Mouse (Mus musculus) forebrain, embryonic 10.5 days (tissue): ENCODE results near the gene Gm38100. TPM values are rescaled to one million over a fixed set of nuclear protein-coding genes. Genes with fewer than 3 reads are reported as not detected.

ENCODE experiments used
- DNase-seq: peaks from one replicate; pipeline ENCODE4 v3.0.0-alpha.2; 2017; ENCODE audit warnings: low spot score; ENCODE audit errors: extremely low spot score
- H3K27ac ChIP-seq: fragments of 300-500 bp; sonication (generic); 2 replicates; pipeline ENCODE4 v1.5.1; 2016; ENCODE audit warnings: mild to moderate bottlenecking
- H3K27me3 ChIP-seq: fragments of 300-500 bp; sonication (generic); 2 replicates; pipeline ENCODE4 v1.6.1; 2016; ENCODE audit warnings: mild to moderate bottlenecking; ENCODE audit not compliant: poor library complexity, severe bottlenecking
- H3K36me3 ChIP-seq: fragments of 300-500 bp; sonication (generic); replicated peaks from 2 replicates; pipeline ENCODE4 v1.6.1; 2016; ENCODE audit warnings: mild to moderate bottlenecking, moderate library complexity
- H3K4me1 ChIP-seq: fragments of 300-500 bp; sonication (generic); 2 replicates; pipeline ENCODE4 v1.6.1; 2016
- H3K4me3 ChIP-seq: fragments of 300-500 bp; sonication (generic); 2 replicates; pipeline ENCODE4 v1.5.1; 2016; ENCODE audit warnings: mild to moderate bottlenecking, moderate library complexity
- H3K9me3 ChIP-seq: fragments of 300-500 bp; sonication (generic); 2 replicates; pipeline ENCODE4 v1.6.1; 2016; ENCODE audit warnings: mild to moderate bottlenecking, moderate library complexity
- WGBS: fragments of 180-500 bp; shearing (Covaris S2); methylation state at CpG from one replicate; pipeline ENCODE4 v1.1.7; 2016; 5-methylcytosine and 5-hydroxymethylcytosine counted together
- polyA plus RNA-seq: library from polyadenylated mRNA; unstranded; fragments of >200 nt; fragmentation: Nextera tagmentation; extraction: Ambion mirVana; gene quantifications from 2 replicates; pipeline ENCODE4 v1.2.1, GENCODE M21; 2016

The Gm38100 gene
- polyA plus RNA-seq, 1 experiment from 2014 or later, result 0.25 TPM

DNA sequence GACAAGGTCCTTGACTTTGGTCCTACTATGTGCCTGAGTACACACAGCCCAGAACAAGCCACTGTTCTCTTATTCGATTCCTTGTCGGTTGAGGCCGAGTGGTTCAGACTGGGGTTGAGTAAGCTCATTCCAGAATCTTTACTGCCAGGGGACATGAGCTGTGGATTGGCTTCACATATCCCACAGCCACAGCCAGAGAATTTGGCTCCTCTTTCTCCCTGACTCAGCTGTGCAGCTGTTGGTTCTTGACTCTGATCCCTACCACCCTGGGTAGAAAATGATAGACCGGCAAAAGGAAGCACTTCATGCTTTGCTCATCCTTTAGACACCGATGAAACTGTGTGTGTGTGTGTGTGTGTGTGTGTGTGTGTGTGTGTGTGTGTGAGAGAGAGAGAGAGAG lies 11.3 kb downstream of the Gm38100 start:
- 90% methylated on average over 5 of the region's 5 CpGs for WGBS
- DNase-seq, result no peak
- Histone ChIP-seq H3K4me1 (no peaks in the 10 kb centered on the region), H3K27ac (no peak overlapping the region), H3K36me3 (no peaks in the 10 kb centered on the region), H3K27me3 (no peaks in the 10 kb centered on the region), H3K4me3 (no peak overlapping the region), H3K9me3 (no peaks in the 10 kb centered on the region)

DNA sequence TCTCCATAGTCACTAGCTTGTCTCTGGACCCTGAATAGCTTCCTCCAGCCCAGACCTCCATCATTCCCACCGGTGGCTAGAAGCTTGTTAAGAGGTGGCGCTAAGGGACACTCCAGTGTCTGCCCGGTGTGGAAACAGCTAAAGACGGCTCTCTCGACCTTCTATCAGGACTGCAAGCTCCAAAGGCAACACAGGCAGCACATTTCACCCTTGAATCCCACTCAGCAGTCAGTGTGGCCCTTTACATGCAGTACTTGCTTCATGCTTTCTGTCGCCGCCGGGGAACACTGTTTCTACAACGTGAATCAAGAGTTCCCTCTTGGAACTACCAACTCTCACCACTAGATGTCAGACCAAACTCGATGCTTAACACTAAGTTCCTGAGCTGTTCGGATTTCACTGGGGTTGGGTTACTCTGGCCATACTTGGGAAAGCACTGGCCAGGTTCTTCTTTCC lies 16.2 kb downstream of the Gm38100 start:
- peak; percentile 68 for DNase-seq
- 13% methylated on average over 11 of the region's 11 CpGs for WGBS
- Histone ChIP-seq H3K27ac (0 out of 2 replicates have a peak overlapping the region, but pooled peaks have one; percentile 53), H3K4me1 (no peaks in the 10 kb centered on the region), H3K36me3 (no peaks in the 10 kb centered on the region), H3K4me3 (peak overlapping the region; percentile 34), H3K27me3 (no peaks in the 10 kb centered on the region), H3K9me3 (no peaks in the 10 kb centered on the region)

DNA sequence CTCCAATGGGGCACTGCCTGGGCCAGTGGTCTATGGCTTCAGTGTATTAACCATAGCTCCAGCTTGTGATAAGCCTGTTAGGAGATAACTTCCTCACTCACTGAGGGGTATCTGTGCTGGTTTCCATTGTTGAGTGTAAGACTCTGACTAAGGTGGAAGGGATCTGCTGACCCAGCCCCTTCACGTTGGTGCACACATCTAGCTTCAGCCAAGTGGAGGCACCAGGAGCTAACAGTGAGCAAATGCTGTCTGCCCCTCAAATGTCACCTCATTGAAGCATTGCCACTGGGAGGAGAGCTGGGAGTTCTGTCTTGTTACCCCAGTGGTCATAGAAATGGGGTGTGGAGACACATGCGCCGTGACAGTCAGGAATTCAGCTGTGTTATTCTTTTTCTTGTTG lies 18.6 kb downstream of the Gm38100 start:
- Histone ChIP-seq H3K27me3 (no peaks in the 10 kb centered on the region), H3K27ac (no peak overlapping the region), H3K36me3 (no peaks in the 10 kb centered on the region), H3K9me3 (no peaks in the 10 kb centered on the region), H3K4me3 (no peak overlapping the region), H3K4me1 (no peaks in the 10 kb centered on the region)
- DNase-seq, result no peak
- 86% methylated on average over 3 of the region's 3 CpGs for WGBS

DNA sequence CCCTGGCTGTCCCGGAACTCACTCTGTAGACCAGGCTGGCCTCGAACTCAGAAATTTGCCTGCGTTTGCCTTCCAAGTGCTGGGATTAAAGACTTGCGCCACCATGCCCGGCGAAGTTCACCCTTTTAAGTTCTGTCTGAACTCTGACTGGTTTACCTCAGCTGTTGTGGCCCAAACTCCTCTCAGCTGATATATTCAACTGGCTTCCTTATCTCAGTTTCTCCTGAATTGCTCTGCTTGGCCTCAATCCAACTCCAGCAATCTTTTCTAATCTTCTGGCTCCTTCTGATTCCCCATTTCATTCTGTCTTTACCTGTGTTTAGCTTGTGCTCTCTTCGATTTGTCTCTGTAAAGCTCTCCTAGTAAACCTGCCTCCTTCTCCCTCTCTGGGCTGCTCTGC lies 23.0 kb downstream of the Gm38100 start:
- no peaks in the 10 kb centered on the region for H3K9me3 ChIP-seq
- no peaks in the 10 kb centered on the region for H3K27me3 ChIP-seq
- no peak overlapping the region for H3K4me3 ChIP-seq
- H3K27ac ChIP-seq, result no peak overlapping the region
- no peaks in the 10 kb centered on the region for H3K36me3 ChIP-seq
- 97% methylated on average over 7 of the region's 7 CpGs for WGBS
- no peaks in the 10 kb centered on the region for H3K4me1 ChIP-seq
- no peak for DNase-seq

DNA sequence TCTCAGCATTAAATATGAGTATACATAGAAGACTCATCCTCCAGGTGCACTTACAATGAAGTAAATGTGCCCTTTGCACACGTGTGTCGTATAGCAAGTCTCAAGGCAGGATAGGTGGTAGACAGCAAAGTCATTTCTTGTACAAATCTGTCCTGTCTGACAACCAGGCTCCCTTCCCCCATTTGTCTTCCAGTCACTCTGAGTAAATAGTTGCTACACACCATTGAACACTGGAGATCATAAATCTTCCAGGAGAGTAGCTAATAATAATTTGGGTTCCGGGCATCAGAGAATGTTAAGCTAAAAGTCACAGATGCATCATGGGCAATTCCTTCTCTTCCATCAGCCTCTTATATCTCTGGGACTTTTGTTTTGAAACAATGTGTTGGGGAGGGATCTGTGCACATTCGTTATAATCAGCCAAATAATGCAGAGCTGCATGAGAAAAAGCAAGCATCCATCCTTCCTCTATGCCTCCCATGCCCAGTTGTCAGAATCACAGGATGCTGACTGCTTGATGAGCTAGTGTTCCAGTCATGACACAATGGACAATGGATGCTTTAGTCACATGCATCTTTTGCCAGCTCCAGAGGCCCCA lies 26.7 kb downstream of the Gm38100 start:
- Histone ChIP-seq H3K4me1 (no peaks in the 10 kb centered on the region), H3K27ac (no peak overlapping the region), H3K27me3 (no peaks in the 10 kb centered on the region), H3K36me3 (no peaks in the 10 kb centered on the region), H3K9me3 (no peaks in the 10 kb centered on the region), H3K4me3 (no peak overlapping the region)
- no peak for DNase-seq
- WGBS, result 88% methylated on average over 4 of the region's 4 CpGs

DNA sequence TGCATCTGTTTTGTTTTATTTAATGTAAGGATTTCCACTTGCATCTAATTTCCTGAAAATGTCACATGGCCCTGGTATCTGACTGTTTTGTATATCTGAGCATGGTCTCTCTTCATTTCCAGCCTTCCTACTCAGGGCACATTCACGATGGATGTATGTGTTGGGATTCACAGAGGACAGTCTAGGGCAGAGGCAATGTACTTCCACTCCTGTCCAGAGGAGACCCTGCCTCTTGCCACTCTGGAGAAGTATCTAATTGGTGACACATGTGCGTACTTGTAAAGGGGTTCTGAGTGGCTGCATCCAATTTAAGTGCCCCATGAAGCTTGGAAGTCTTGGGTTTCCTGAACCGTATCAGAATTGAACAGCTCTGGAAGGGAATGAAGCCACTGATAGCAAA lies 30.3 kb downstream of the Gm38100 start:
- no peak overlapping the region for H3K4me3 ChIP-seq
- no peaks in the 10 kb centered on the region for H3K36me3 ChIP-seq
- whole genome bisulfite sequencing, result 71% methylated on average over 3 of the region's 3 CpGs
- 0 out of 2 replicates have a peak, but pooled peaks cover 3% of the 10 kb centered on the region for H3K9me3 ChIP-seq
- H3K27me3 ChIP-seq, result no peaks in the 10 kb centered on the region
- H3K27ac ChIP-seq, result no peak overlapping the region
- DNase-seq, result no peak
- no peaks in the 10 kb centered on the region for H3K4me1 ChIP-seq

DNA sequence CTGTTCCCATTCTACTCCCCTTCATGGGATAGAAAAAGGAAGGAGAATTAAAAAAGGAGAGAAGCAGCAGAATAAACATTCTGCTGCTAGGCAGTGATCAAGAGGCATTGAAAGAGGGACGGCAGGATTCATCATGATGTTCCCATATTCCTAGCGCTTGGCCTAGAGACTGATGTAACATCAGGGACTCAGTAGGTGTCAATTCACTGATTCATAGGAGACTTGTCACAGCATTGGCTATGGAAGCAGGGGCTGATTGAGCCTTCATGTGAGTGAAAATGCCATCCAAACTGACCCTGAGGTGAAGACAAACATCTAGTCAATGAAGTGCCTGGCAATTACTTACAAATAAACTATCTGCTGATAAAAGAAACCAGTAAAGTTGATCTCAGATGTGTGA lies 30.7 kb downstream of the Gm38100 start:
- DNase-seq, result no peak
- Histone ChIP-seq H3K36me3 (no peaks in the 10 kb centered on the region), H3K27ac (no peak overlapping the region), H3K4me3 (no peak overlapping the region), H3K9me3 (0 out of 2 replicates have a peak, but pooled peaks cover 3% of the 10 kb centered on the region), H3K4me1 (no peaks in the 10 kb centered on the region; the same call in 1 of the 2 replicates), H3K27me3 (no peaks in the 10 kb centered on the region)
- WGBS, result 91% methylated on average over 2 of the region's 2 CpGs

DNA sequence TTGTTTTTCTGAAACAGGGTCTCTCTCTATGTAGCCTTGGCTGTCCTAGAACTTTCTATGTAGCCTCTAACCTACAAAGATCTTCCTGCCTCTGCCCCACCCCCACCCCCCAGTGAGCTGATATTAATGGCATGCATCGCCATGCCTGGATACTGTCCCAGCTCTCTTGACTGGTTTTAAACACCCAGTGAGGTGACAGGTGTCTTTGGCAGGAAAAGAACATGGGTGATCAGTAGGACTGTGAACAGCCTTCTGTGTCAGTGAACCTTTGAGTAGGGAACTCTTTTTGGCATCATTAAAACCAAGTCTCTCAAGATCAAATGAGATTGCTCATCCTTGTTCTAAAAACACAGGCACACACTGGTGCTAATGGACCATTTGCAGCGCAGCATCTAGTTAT lies 41.7 kb downstream of the Gm38100 start:
- Histone ChIP-seq H3K4me1 (no peaks in the 10 kb centered on the region), H3K4me3 (no peak overlapping the region), H3K36me3 (no peaks in the 10 kb centered on the region), H3K27me3 (no peaks in the 10 kb centered on the region), H3K27ac (no peak overlapping the region), H3K9me3 (no peaks in the 10 kb centered on the region)
- no peak for DNase-seq
- 94% methylated on average over 2 of the region's 2 CpGs for WGBS

DNA sequence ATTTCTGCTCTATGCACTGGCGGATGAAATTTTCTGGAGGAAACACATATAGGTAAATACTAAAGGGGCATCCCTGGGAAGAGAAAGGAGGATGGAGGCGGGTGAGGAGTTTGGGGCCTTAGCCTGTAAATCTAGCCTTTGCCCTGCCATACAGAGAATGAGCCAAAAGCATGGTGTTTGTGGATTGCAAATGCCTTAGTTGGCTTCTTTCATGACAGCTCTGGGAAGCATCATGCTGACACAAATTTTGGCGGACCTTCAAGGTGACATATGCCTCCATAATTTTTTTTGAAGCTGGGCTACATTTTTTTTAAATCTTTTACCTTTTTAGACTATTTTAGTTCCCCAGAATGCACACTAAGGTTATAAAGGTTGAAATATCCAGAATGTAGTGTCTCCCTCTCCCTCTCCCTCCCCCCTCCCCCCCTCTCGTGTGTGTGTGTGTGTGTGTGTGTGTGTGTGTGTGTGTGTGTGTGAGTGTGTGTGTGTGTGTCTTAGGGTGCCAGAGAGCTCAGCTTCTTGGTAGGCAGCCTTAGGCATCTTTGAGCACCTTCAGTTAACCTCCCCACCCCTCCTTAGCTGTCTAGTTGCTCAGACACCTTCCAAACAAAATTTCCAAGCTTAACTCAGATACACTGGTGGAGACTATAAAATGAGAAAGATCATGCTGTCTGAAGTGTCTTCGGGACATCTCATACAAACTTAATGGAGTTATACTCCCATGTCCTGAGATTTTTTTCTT lies 47.0 kb downstream of the Gm38100 start:
- 95% methylated on average over 5 of the region's 5 CpGs for WGBS

DNA sequence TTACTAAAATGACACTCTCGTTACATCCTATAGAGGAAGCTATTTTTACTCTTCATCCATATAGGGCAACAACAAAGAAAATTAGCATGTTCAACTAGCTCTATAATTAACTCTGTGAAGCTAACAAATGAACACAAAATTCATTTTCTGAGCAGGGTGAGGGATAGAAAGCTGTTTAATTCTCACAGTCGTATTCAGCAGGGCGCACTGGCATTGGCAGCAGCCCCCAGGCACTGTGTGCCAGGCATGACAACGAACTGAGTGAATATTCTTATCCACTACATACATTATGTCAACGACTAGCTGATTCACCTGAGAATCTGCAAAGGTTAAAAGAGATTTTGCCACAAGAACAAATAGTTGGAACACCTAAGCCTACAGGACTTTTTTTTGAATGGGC lies 50.6 kb downstream of the Gm38100 start:
- 76% methylated on average over 5 of the region's 5 CpGs for WGBS
- H3K27ac ChIP-seq, result no peak overlapping the region
- no peaks in the 10 kb centered on the region for H3K36me3 ChIP-seq
- H3K4me3 ChIP-seq, result no peak overlapping the region
- DNase-seq, result no peak
- H3K4me1 ChIP-seq, result peaks cover 7% of the 10 kb centered on the region; the same call in 1 of the 2 replicates
- no peaks in the 10 kb centered on the region for H3K27me3 ChIP-seq
- no peaks in the 10 kb centered on the region; the same call in 1 of the 2 replicates for H3K9me3 ChIP-seq

More for the DNA sequence above, 47.0 kb downstream of the Gm38100 start:
- peaks cover 7% of the 10 kb centered on the region; the same call in 1 of the 2 replicates for H3K4me1 ChIP-seq
- H3K27me3 ChIP-seq, result no peaks in the 10 kb centered on the region
- no peak for DNase-seq
- H3K27ac ChIP-seq, result no peak overlapping the region
- H3K4me3 ChIP-seq, result no peak overlapping the region
- H3K36me3 ChIP-seq, result no peaks in the 10 kb centered on the region
- H3K9me3 ChIP-seq, result no peaks in the 10 kb centered on the region; the same call in 1 of the 2 replicates

Other genes with a start within 250 kb of the Gm38100 start
- 12.7 and 15.1 TPM in 2 replicates for gene Opn3, start 227.6 kb upstream of the Gm38100 start, polyA plus RNA-seq
- gene Chml, start 227.4 kb upstream of the Gm38100 start, polyA plus RNA-seq, result 4.7 and 4.8 TPM in 2 replicates
- gene Wdr64, start 221.7 kb upstream of the Gm38100 start, polyA plus RNA-seq, result not detected in 2 replicates
- 167 and 172 TPM in 2 replicates for gene Exo1, start 39.7 kb upstream of the Gm38100 start, polyA plus RNA-seq
- gene Rbm8a2, start 58.8 kb downstream of the Gm38100 start, polyA plus RNA-seq, result 1.1 and 1.2 TPM in 2 replicates